Mouse (Mus musculus) liver, embryonic 14.5 days (tissue): Measurements from ENCODE around the gene Plk3. TPM values are rescaled to one million over a fixed set of nuclear protein-coding genes. Genes with fewer than 3 reads are reported as not detected.
A peak's percentile ranks its signal among the peaks of the same experiment; 100 is the strongest.

Source experiments
- ATAC-seq: fragments of 200-750 bp; cut with Nextera tagmentation; 2 replicates; pipeline ENCODE4 v1.8.0; 2017; ENCODE audit warnings: moderate number of reproducible peaks, mild to moderate bottlenecking, moderate library complexity; ENCODE audit not compliant: insufficient read depth
- DNase-seq, 3 experiments: peaks; one replicate each; pipeline ENCODE4 v3.0.0-alpha.2; 2012 to 2013; ENCODE audit warnings: low read depth in 3 of 3, low spot score in 3 of 3
- H3K27ac ChIP-seq: fragments of 300-500 bp; sonication (generic); 2 replicates; pipeline ENCODE4 v1.5.1; 2014; ENCODE audit warnings: moderate library complexity, mild to moderate bottlenecking, control low read depth, inconsistent platforms
- H3K27me3 ChIP-seq: fragments of 300-500 bp; sonication (generic); 2 replicates; pipeline ENCODE4 v1.6.1; 2014; ENCODE audit warnings: mild to moderate bottlenecking, low read length, moderate library complexity; ENCODE audit not compliant: control insufficient read depth, insufficient read depth
- H3K36me3 ChIP-seq: fragments of 300-500 bp; sonication (generic); replicated peaks from 2 replicates; pipeline ENCODE4 v1.6.1; 2014; ENCODE audit warnings: low read depth; ENCODE audit not compliant: control insufficient read depth, insufficient read depth
- H3K4me1 ChIP-seq, 2 experiments: fragments of 200-500 bp in 1 of 2; fragments of 300-500 bp in 1 of 2; sonication (generic) in 1 of 2; replicated peaks; 2 replicates each; pipeline ENCODE4 v1.6.1; 2012 to 2014; ENCODE audit warnings: antibody characterized with exemption in 1 of 2, inconsistent platforms in 1 of 2, low read length in 1 of 2; ENCODE audit not compliant: control insufficient read depth in 2 of 2, insufficient read depth in 2 of 2
- H3K4me2 ChIP-seq: fragments of 300-500 bp; sonication (generic); 2 replicates; pipeline ENCODE4 v1.6.1; 2014; ENCODE audit warnings: low read depth, mild to moderate bottlenecking, control low read depth, moderate library complexity
- H3K4me3 ChIP-seq, 2 experiments: fragments of 200-500 bp in 1 of 2; fragments of 300-500 bp in 1 of 2; sonication (generic) in 1 of 2; 2 replicates each; pipeline ENCODE4 v1.5.1; 2012 to 2014; ENCODE audit warnings: low read depth in 2 of 2, low read length in 2 of 2, mild to moderate bottlenecking in 2 of 2, control low read depth in 1 of 2, inconsistent platforms in 1 of 2, moderate library complexity in 1 of 2; ENCODE audit not compliant: insufficient read depth in 1 of 2
- H3K9ac ChIP-seq: fragments of 300-500 bp; sonication (generic); replicated peaks from 2 replicates; pipeline ENCODE4 v1.6.1; 2014; ENCODE audit warnings: mild to moderate bottlenecking, control low read depth, moderate library complexity
- H3K9me3 ChIP-seq: fragments of 300-500 bp; sonication (generic); 2 replicates; pipeline ENCODE4 v1.6.1; 2016; ENCODE audit warnings: low read length, mixed read lengths; ENCODE audit not compliant: control insufficient read depth
- CTCF ChIP-seq: IDR thresholded peaks from 2 replicates; pipeline ENCODE4 v1.5.1; 2016; ENCODE audit warnings: antibody characterized with exemption, low read depth, control low read depth
- EP300 ChIP-seq: IDR thresholded peaks from 2 replicates; pipeline ENCODE4 v1.6.1; 2016; ENCODE audit warnings: antibody characterized with exemption, low read depth
- WGBS: fragments of 180-500 bp; shearing (Covaris S2); extraction: QIAGEN DNeasy Blood & Tissue Kit; methylation state at CpG from one replicate; pipeline ENCODE4 v1.1.7; 2014; ENCODE audit not compliant: insufficient replicate concordance; 5-methylcytosine and 5-hydroxymethylcytosine counted together
- polyA plus RNA-seq, 2 experiments: library from polyadenylated mRNA; depleted of rRNA in 1 of 2; stranded (reverse) in 1 of 2; unstranded in 1 of 2; fragments of >200 nt; fragmentation: Nextera tagmentation in 1 of 2; extraction: Ambion mirVana in 1 of 2; gene quantifications; 2 replicates each; pipeline versions ENCODE4 v1.2.1 to v1.2.3; 2012 to 2014

Gene Plk3
- polyA plus RNA-seq, 2 experiments: 1.1 to 1.7 TPM

DNA sequence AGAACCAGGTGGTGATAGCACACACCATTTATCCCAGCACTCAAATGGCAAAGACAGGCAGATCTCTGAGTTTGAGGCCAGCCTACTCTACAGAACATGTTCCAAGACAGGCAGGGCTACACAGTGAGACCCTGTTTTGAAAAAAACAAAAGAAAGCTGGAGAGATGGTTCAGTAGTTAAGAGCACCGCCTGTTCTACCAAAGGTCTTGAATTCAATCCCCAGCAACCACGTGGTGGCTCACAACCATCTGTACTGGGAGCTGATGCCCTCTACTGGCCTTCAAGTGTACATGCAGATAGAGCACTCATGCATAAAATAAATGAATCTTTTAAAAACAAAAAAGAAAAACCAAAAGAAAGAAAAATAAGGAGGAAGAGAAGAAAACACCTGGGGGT lies 5.5 kb upstream of the Plk3 start:
- Histone ChIP-seq H3K9me3 (no peaks in the 10 kb centered on the region), H3K9ac (no peak overlapping the region), H3K27me3 (no peaks in the 10 kb centered on the region), H3K4me3 (no peak overlapping the region), H3K27ac (no peak overlapping the region; the same call in 1 of the 2 replicates), H3K36me3 (no peaks in the 10 kb centered on the region), H3K4me2 (no peak overlapping the region), H3K4me1 (peaks cover 2 to 19% of the 10 kb centered on the region in 2 experiments)
- DNase-seq: peak in 1 of 3 experiments; percentile 59
- WGBS: 3% methylated on average over 2 of the region's 2 CpGs
- no peak for TF ChIP-seq EP300
- peak; percentile 89 for TF ChIP-seq CTCF
- no peak for ATAC-seq

DNA sequence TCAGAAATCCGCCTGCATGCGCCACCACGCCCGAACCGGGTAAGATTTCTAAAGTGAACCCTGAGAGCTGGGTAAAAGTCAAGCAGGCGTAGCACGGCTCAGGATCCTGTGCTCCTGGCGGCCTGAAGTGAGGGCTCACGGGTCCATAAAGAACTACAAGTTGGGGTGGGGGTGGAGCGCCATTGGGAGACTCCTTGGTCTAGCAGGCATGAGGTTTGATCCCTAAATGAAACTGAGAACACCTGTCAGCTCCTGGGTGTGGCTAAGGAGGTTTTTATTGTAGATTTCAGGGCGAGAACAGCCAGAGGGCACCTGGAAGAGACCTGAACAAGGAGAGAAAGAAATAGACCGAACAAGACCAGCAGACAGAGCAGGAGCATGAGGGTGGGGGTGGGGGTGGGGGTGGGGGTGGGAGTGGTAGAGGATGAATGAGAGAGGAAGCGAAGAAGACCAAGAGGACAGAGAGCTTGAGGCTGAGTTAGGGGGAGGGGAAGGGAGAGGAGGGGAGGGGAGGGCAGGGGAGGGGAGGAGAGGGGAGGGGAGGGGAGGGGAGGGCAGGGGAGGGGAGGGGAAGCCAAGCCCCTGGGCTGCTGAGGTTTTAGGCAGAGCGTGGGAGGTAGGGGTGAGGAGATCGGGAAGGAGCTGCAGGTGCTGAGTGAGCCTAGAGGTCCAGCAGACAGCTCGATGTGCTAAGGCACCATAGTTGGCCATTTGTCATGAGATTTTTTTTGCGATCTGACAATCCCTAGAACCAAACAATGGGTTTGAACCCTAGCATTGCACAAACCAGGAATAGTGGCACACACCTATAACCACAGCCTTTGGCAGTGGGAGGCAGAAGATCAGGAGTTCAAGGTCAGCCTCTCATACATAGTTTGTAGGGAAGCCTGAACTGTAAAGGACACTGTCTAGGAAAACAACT lies 4.8 kb upstream of the Plk3 start:
- H3K9me3 ChIP-seq: no peaks in the 10 kb centered on the region
- peaks cover 5 to 22% of the 10 kb centered on the region in 2 experiments for H3K4me1 ChIP-seq
- H3K36me3 ChIP-seq: no peaks in the 10 kb centered on the region
- 65% methylated on average over 17 of the region's 17 CpGs for WGBS
- no peak for ATAC-seq
- TF ChIP-seq CTCF (no peak), EP300 (no peak)
- no peak overlapping the region for H3K4me3 ChIP-seq
- DNase-seq: no peak
- no peak overlapping the region for H3K4me2 ChIP-seq
- H3K9ac ChIP-seq: no peak overlapping the region
- H3K27ac ChIP-seq: no peak overlapping the region; the same call in 1 of the 2 replicates
- H3K27me3 ChIP-seq: peaks cover under 1% of the 10 kb centered on the region; the same call in 1 of the 2 replicates

DNA sequence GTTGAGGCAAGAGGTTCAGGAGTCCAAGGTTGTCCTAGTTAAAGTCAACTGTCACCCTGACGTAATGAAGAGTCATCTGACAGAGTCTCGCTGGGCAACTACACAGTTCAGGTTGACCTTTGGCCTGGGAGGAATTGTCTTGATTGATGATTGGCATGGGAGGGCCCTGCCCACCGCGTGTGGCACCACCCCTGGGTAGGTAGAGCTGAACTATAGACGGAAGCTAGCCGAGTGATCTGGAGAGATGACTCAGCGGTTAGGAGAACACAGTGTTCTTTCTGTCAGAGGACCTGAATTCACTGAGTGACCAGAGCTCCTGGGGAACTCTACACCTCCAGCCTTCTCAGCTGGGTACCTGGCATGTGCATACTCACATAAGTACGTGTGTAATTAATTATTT lies 2.3 kb upstream of the Plk3 start:
- H3K9ac ChIP-seq: peak overlapping the region; percentile 0
- H3K4me2 ChIP-seq: peak overlapping the region; percentile 31
- TF ChIP-seq EP300 (peak; percentile 37; the same call in 1 of the 2 replicates), CTCF (no peak)
- peak overlapping the region; percentile 56 for H3K27ac ChIP-seq
- no peaks in the 10 kb centered on the region for H3K9me3 ChIP-seq
- peaks cover 13% of the 10 kb centered on the region for H3K27me3 ChIP-seq
- H3K36me3 ChIP-seq: no peaks in the 10 kb centered on the region
- DNase-seq (peak; percentile 57 to 61 (median 59)), ATAC-seq (peak; percentile 50)
- H3K4me1 ChIP-seq: peaks cover 5 to 22% of the 10 kb centered on the region in 2 experiments
- 0 out of 4 replicates have a peak overlapping the region, but pooled peaks of 1 of the 2 experiments have one; percentile 0 for H3K4me3 ChIP-seq
- 14% methylated on average over 8 of the region's 8 CpGs for WGBS

- no peak overlapping the region for H3K4me3 ChIP-seq
- DNase-seq: no peak
- H3K9ac ChIP-seq: peak overlapping the region; percentile 54; the same call in 1 of the 2 replicates
- H3K27me3 ChIP-seq: peaks cover 13% of the 10 kb centered on the region
- ATAC-seq: no peak
- peak overlapping the region; percentile 76 for H3K4me2 ChIP-seq
- no peak overlapping the region for H3K27ac ChIP-seq
- no peaks in the 10 kb centered on the region for H3K9me3 ChIP-seq
- TF ChIP-seq EP300 (no peak), CTCF (no peak)
- H3K4me1 ChIP-seq: peaks cover 5 to 22% of the 10 kb centered on the region in 2 experiments
- H3K36me3 ChIP-seq: no peaks in the 10 kb centered on the region
- 30% methylated on average over 2 of the region's 2 CpGs for WGBS
Observed at GRCm38 (mm10) chr4:117134601-117134995, 835 bp upstream of the Plk3 start.

DNA sequence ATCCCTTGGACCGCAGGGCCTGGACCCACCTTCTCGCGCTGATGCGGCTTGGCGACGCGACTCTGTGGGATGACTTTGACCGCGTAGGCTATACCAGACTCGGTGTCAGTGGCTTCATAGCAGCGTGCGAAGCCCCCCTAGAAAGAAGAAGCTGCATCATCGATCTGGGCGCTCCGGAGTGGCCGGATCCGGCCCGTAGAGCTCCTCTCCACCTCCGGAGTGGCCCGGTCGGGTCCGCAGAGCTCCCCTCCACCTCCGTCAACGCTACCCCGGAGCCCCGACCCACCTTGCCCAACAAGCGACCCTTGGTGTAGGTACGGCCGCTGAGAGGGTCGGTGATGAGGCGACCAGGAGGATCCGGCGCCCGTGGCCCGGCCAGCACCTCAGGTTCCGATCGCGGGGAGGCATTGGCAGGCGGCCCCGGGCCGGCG lies 382 bp downstream of the Plk3 start:
- DNase-seq: no peak
- peaks cover 5 to 22% of the 10 kb centered on the region in 2 experiments for H3K4me1 ChIP-seq
- no peaks in the 10 kb centered on the region for H3K36me3 ChIP-seq
- H3K9ac ChIP-seq: peak overlapping the region; percentile 55
- WGBS: under 1% methylated on average over 42 of the region's 42 CpGs
- H3K27me3 ChIP-seq: peaks cover 13% of the 10 kb centered on the region
- H3K4me3 ChIP-seq: peak overlapping the region; percentile 69 to 77
- peak overlapping the region; percentile 76 for H3K4me2 ChIP-seq
- no peak; the same call in 1 of the 2 replicates for ATAC-seq
- no peak overlapping the region for H3K27ac ChIP-seq
- H3K9me3 ChIP-seq: no peaks in the 10 kb centered on the region
- TF ChIP-seq CTCF: no peak
- no peak for TF ChIP-seq EP300
